15 mouse cellular contexts compared by ENCODE assay signal in the genomic region with DNA sequence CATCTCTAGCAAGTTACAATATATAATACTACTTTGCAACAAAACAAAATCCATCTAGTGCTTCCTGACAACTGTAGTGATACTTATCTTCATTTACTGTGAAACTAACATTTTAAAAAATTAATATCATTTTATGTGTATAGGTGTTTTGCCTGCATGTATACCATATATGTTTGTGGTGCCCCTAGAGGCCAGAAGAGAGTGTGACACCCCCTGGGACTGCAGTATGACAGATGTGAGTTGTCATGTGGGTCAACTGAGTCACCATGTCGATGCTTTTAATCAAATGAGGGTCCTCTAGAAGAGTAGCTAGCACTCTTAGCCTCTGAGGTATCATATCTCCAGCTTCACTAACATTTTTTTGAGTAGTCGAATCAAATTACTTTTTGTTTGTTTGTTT. TPM values are rescaled to one million over a fixed set of nuclear protein-coding genes. Genes with fewer than 3 reads are reported as not detected.
DNase-seq lines count a peak whose midpoint lies in the region; ATAC-seq and TF ChIP-seq lines count a peak whose summit lies in the region.
"Had no signal": no experiment of that assay in that cellular context is flagged by ENCODE, and none has a peak within 500 bp of the region (broad histone marks: within the 10 kb centered on the region; RNA-seq: fewer than 3 reads in every experiment).

No protein-coding gene starts in this region.

- H3K9me3 ChIP-seq in kidney, postnatal 0 days (replicated peaks; ENCODE audit: low read length): no peaks in the 10 kb centered on the region
- no peaks in the 10 kb centered on the region for H3K9me3 ChIP-seq in liver, embryonic 16.5 days (replicated peaks; ENCODE audit: control insufficient read depth, low read length)
- H3K9me3 ChIP-seq: embryonic facial prominence, embryonic 15.5 days; hindbrain, embryonic 12.5 days; liver, embryonic 13.5 days had no signal

- no peaks in the 10 kb centered on the region for H3K36me3 ChIP-seq in kidney, postnatal 0 days (ENCODE audit: insufficient read depth, low read length)
- no peaks in the 10 kb centered on the region for H3K36me3 ChIP-seq in liver, embryonic 16.5 days (ENCODE audit: control insufficient read depth, insufficient read depth)
- H3K36me3 ChIP-seq: embryonic facial prominence, embryonic 15.5 days; hindbrain, embryonic 12.5 days had no signal

- DNase-seq in kidney, postnatal 0 days (ENCODE audit: low spot score): no peak
- DNase-seq in kidney, adult 9 months: no peak
- DNase-seq in B cell, adult 2 months: peak; percentile 21 to 37
- peak; percentile 36 for DNase-seq in R1 (ENCODE audit: low read depth, low spot score)
- DNase-seq in kidney, adult 18-20 months: no peak
- DNase-seq in heart, adult 8-10 months (ENCODE audit: low spot score): no peak
- DNase-seq in adrenal gland, adult 18-20 months (ENCODE audit: low spot score in 2 of 2): no peak
- DNase-seq: cerebellum, adult 18-20 months; gastrocnemius, postnatal 25 days; liver, embryonic 13.5 days; right cerebral cortex, adult 18-20 months had no signal

- ATAC-seq in kidney, postnatal 0 days (replicated peaks; ENCODE audit: low FRiP score, low read depth): no peak
- ATAC-seq in liver, embryonic 16.5 days (ENCODE audit: low read depth): peak; percentile 45; the same call in 1 of the 2 replicates
- ATAC-seq: midbrain, embryonic 16.5 days had no signal

- H3K4me1 ChIP-seq in kidney, postnatal 0 days (replicated peaks; ENCODE audit: insufficient read depth, low read length): peaks cover 4% of the 10 kb centered on the region; the same call in 1 of the 2 replicates
- peaks cover 2% of the 10 kb centered on the region for H3K4me1 ChIP-seq in liver, embryonic 16.5 days (ENCODE audit: control insufficient read depth, low read depth, low read length)
- H3K4me1 ChIP-seq: embryonic facial prominence, embryonic 15.5 days had no signal

- H3K4me3 ChIP-seq in kidney, postnatal 0 days (replicated peaks; ENCODE audit: low read depth, low read length): no peak overlapping the region
- no peak overlapping the region for H3K4me3 ChIP-seq in liver, embryonic 16.5 days (ENCODE audit: low read depth, low read length)
- H3K4me3 ChIP-seq: embryonic facial prominence, embryonic 15.5 days; hindbrain, embryonic 12.5 days; liver, embryonic 13.5 days had no signal

- H3K27ac ChIP-seq in kidney, postnatal 0 days: no peak overlapping the region
- H3K27ac ChIP-seq in liver, embryonic 16.5 days (ENCODE audit: low read length): no peak overlapping the region
- H3K27ac ChIP-seq: embryonic facial prominence, embryonic 15.5 days; hindbrain, embryonic 12.5 days; liver, embryonic 13.5 days had no signal

- TF ChIP-seq CTCF in kidney, postnatal 0 days (IDR thresholded peaks at IDR 0.05; ENCODE audit: low read depth): peak; percentile 53

- no peaks in the 10 kb centered on the region for H3K27me3 ChIP-seq in kidney, postnatal 0 days (ENCODE audit: insufficient read depth, low read length)
- H3K27me3 ChIP-seq in liver, embryonic 16.5 days (ENCODE audit: control insufficient read depth, insufficient read depth, low read depth, low read length): no peaks in the 10 kb centered on the region
- H3K27me3 ChIP-seq: embryonic facial prominence, embryonic 15.5 days; hindbrain, embryonic 12.5 days; liver, embryonic 13.5 days had no signal

- 71% methylated on average over 2 of the region's 2 CpGs for WGBS in kidney, postnatal 0 days
- WGBS in liver, embryonic 16.5 days (ENCODE audit: insufficient replicate concordance): 52% methylated on average over 2 of the region's 2 CpGs

- no peak overlapping the region for H3K9ac ChIP-seq in kidney, postnatal 0 days (ENCODE audit: low read depth, low read length)
- no peak overlapping the region for H3K9ac ChIP-seq in liver, embryonic 16.5 days (ENCODE audit: low read depth, low read length)
- H3K9ac ChIP-seq: embryonic facial prominence, embryonic 15.5 days; hindbrain, embryonic 12.5 days; liver, embryonic 13.5 days had no signal

- H3K4me2 ChIP-seq in kidney, postnatal 0 days (ENCODE audit: low read length): no peak overlapping the region
- no peak overlapping the region for H3K4me2 ChIP-seq in liver, embryonic 16.5 days (ENCODE audit: low read depth, low read length)
- H3K4me2 ChIP-seq: embryonic facial prominence, embryonic 15.5 days; hindbrain, embryonic 12.5 days; liver, embryonic 13.5 days had no signal

RNA-seq across cellular contexts. Expression of a gene that starts 14.2 kb away (rescaled TPM):
- 105 and 107 TPM in 2 replicates for polyA plus RNA-seq in kidney, postnatal 0 days (2015; fragmentation: Nextera tagmentation; extraction: Ambion mirVana)
- polyA plus RNA-seq in liver, embryonic 16.5 days (2015; fragmentation: Nextera tagmentation; extraction: Ambion mirVana): 37.4 and 38.8 TPM in 2 replicates
- 10 to 100 TPM; 69.4 to 78.5 (median 76.5) TPM for total RNA-seq in heart, adult 8-10 months (2022)
- 10 to 100 TPM; 53.7 to 73.3 TPM for total RNA-seq in adrenal gland, adult 18-20 months (2021)

RNA-seq across cellular contexts. Expression of a gene that starts 15.1 kb away (rescaled TPM):
- polyA plus RNA-seq in kidney, postnatal 0 days (2015; fragmentation: Nextera tagmentation; extraction: Ambion mirVana): 90.7 and 94.6 TPM in 2 replicates
- 30.8 and 34.9 TPM in 2 replicates for polyA plus RNA-seq in liver, embryonic 16.5 days (2015; fragmentation: Nextera tagmentation; extraction: Ambion mirVana)
- total RNA-seq in heart, adult 8-10 months (2022): 10 to 100 TPM; 60.7 to 63.9 (median 62.5) TPM
- 10 to 100 TPM; 81.1 to 81.4 TPM for total RNA-seq in adrenal gland, adult 18-20 months (2021)

RNA-seq across cellular contexts. Expression of a gene that starts 39.9 kb away (rescaled TPM):
- polyA plus RNA-seq in kidney, postnatal 0 days (2015; fragmentation: Nextera tagmentation; extraction: Ambion mirVana): 4.6 and 5.1 TPM in 2 replicates
- polyA plus RNA-seq in liver, embryonic 16.5 days (2015; fragmentation: Nextera tagmentation; extraction: Ambion mirVana): 0.33 and 0.65 TPM in 2 replicates
- 1 to 10 TPM; 2.9 to 3.7 (median 3.4) TPM for total RNA-seq in heart, adult 8-10 months (2022)
- total RNA-seq in adrenal gland, adult 18-20 months (2021): 1 to 10 TPM; 2.9 to 5.2 TPM

Comparison
In these comparisons a context has a peak if more than half of its experiments do, and no peak if none do; other contexts are left out.
1. DNase-seq: peak in B cell, adult 2 months (2 of 2) and R1 (single experiment); none in kidney, postnatal 0 days (single experiment), kidney, adult 9 months (single experiment), kidney, adult 18-20 months (single experiment), heart, adult 8-10 months (single experiment) and adrenal gland, adult 18-20 months (0 of 2).